Comparison of ENCODE assay signal across 13 mouse cellular contexts in the genomic region with DNA sequence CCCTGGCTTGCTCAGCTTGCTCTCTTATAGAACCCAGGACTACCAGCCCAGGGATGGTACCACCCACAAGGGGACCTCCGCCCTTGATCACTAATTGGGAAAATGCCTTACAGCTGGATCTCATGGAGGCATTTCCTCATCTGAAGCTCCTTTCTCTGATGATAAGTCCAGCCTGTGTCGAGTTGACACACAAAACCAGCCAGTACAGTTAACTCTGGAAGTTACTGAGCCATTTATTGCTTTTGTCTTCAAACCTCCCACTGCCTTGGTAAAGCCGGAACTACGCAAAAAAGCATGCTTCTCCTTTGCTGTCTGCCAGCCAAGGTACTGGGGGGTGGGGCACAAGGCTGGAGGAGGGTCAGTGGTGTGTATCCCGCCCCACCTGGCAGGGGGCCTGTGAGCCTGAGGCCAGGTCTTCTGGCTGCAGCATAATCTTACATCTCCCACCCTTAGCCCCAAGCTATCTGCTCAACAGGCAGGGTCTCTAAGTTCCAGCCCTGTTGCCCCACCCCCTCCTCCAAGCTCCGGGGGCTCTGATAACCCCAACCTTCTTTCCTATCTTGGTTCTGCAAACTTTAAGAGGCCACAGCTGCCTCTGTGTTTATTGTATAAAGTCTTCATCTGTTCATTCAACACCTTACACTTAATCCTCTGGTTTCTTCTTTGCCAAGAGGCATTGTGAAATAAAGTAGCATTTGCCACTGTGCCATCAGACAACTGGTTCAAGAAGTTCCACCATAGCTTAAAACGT. TPM values are rescaled to one million over a fixed set of nuclear protein-coding genes. Genes with fewer than 3 reads are reported as not detected.
DNase-seq lines count a peak whose midpoint lies in the region; ATAC-seq and TF ChIP-seq lines count a peak whose summit lies in the region.
"Had no signal": no experiment of that assay in that cellular context is flagged by ENCODE, and none has a peak within 500 bp of the region (broad histone marks: within the 10 kb centered on the region; RNA-seq: fewer than 3 reads in every experiment).

No protein-coding gene starts in this region.

- WGBS in forebrain, embryonic 10.5 days, result 46% methylated on average over 7 of the region's 7 CpGs
- WGBS in forebrain, postnatal 0 days, result 54% methylated on average over 7 of the region's 7 CpGs
- 55% methylated on average over 7 of the region's 7 CpGs for WGBS in stomach, embryonic 14.5 days
- WGBS in stomach, postnatal 0 days, result 51% methylated on average over 7 of the region's 7 CpGs
- 20% methylated on average over 7 of the region's 7 CpGs for WGBS in limb, embryonic 12.5 days
- 45% methylated on average over 7 of the region's 7 CpGs for WGBS in forebrain, embryonic 14.5 days

- H3K4me2 ChIP-seq in forebrain, postnatal 0 days (ENCODE audit: low read depth), result no peak overlapping the region
- H3K4me2 ChIP-seq in stomach, embryonic 14.5 days (replicated peaks; ENCODE audit: low read depth, low read length), result no peak overlapping the region
- H3K4me2 ChIP-seq in stomach, postnatal 0 days (replicated peaks; ENCODE audit: low read depth), result no peak overlapping the region
- H3K4me2 ChIP-seq in limb, embryonic 12.5 days, result no peak overlapping the region
- H3K4me2 ChIP-seq in forebrain, embryonic 14.5 days (ENCODE audit: low read length), result no peak overlapping the region
- H3K4me2 ChIP-seq: forebrain, embryonic 12.5 days; midbrain, embryonic 13.5 days had no signal

- H3K4me1 ChIP-seq in forebrain, embryonic 10.5 days, result peaks cover 31% of the 10 kb centered on the region
- H3K4me1 ChIP-seq in forebrain, postnatal 0 days (ENCODE audit: insufficient read depth), result no peaks in the 10 kb centered on the region
- H3K4me1 ChIP-seq in stomach, embryonic 14.5 days (ENCODE audit: control insufficient read depth, insufficient read depth, low read length), result 0 out of 2 replicates have a peak, but pooled peaks cover 6% of the 10 kb centered on the region
- no peaks in the 10 kb centered on the region for H3K4me1 ChIP-seq in stomach, postnatal 0 days (replicated peaks; ENCODE audit: control insufficient read depth, insufficient read depth)
- peaks cover 34% of the 10 kb centered on the region for H3K4me1 ChIP-seq in limb, embryonic 12.5 days (replicated peaks)
- no peaks in the 10 kb centered on the region for H3K4me1 ChIP-seq in forebrain, embryonic 14.5 days (ENCODE audit: control insufficient read depth, insufficient read depth, low read length)

- no peak overlapping the region for H3K9ac ChIP-seq in forebrain, postnatal 0 days
- no peak overlapping the region for H3K9ac ChIP-seq in stomach, embryonic 14.5 days (replicated peaks; ENCODE audit: low read depth, low read length)
- no peak overlapping the region for H3K9ac ChIP-seq in stomach, postnatal 0 days (ENCODE audit: low read length)
- no peak overlapping the region for H3K9ac ChIP-seq in limb, embryonic 12.5 days (replicated peaks)
- H3K9ac ChIP-seq in forebrain, embryonic 14.5 days (ENCODE audit: low read length), result no peak overlapping the region
- H3K9ac ChIP-seq: forebrain, embryonic 12.5 days; midbrain, embryonic 13.5 days had no signal

- no peaks in the 10 kb centered on the region for H3K36me3 ChIP-seq in forebrain, embryonic 10.5 days (replicated peaks)
- no peaks in the 10 kb centered on the region for H3K36me3 ChIP-seq in forebrain, postnatal 0 days (ENCODE audit: insufficient read depth)
- no peaks in the 10 kb centered on the region for H3K36me3 ChIP-seq in stomach, embryonic 14.5 days (ENCODE audit: control insufficient read depth, insufficient read depth, low read length)
- H3K36me3 ChIP-seq in stomach, postnatal 0 days (ENCODE audit: control insufficient read depth, insufficient read depth, low read length), result no peaks in the 10 kb centered on the region
- H3K36me3 ChIP-seq in limb, embryonic 12.5 days, result no peaks in the 10 kb centered on the region
- H3K36me3 ChIP-seq in forebrain, embryonic 14.5 days (ENCODE audit: control insufficient read depth, insufficient read depth, low read length), result no peaks in the 10 kb centered on the region
- H3K36me3 ChIP-seq: forebrain, embryonic 12.5 days; midbrain, embryonic 13.5 days had no signal

- no peak overlapping the region for H3K4me3 ChIP-seq in forebrain, embryonic 10.5 days
- no peak overlapping the region for H3K4me3 ChIP-seq in forebrain, postnatal 0 days (ENCODE audit: low read depth, low read length)
- no peak overlapping the region for H3K4me3 ChIP-seq in stomach, embryonic 14.5 days (ENCODE audit: low read depth, low read length)
- H3K4me3 ChIP-seq in stomach, postnatal 0 days (ENCODE audit: low read depth, low read length), result no peak overlapping the region
- no peak overlapping the region for H3K4me3 ChIP-seq in limb, embryonic 12.5 days (replicated peaks)
- H3K4me3 ChIP-seq in forebrain, embryonic 14.5 days (ENCODE audit: low read depth, low read length), result no peak overlapping the region
- H3K4me3 ChIP-seq: forebrain, embryonic 12.5 days; midbrain, embryonic 13.5 days had no signal

- H3K27me3 ChIP-seq in forebrain, embryonic 10.5 days (ENCODE audit: poor library complexity, severe bottlenecking), result no peaks in the 10 kb centered on the region
- H3K27me3 ChIP-seq in forebrain, postnatal 0 days (ENCODE audit: insufficient read depth, low read length), result no peaks in the 10 kb centered on the region
- H3K27me3 ChIP-seq in stomach, embryonic 14.5 days (ENCODE audit: control insufficient read depth, insufficient read depth, low read length), result no peaks in the 10 kb centered on the region
- no peaks in the 10 kb centered on the region for H3K27me3 ChIP-seq in stomach, postnatal 0 days (ENCODE audit: control insufficient read depth, insufficient read depth, low read length)
- H3K27me3 ChIP-seq in limb, embryonic 12.5 days, result no peaks in the 10 kb centered on the region
- no peaks in the 10 kb centered on the region for H3K27me3 ChIP-seq in forebrain, embryonic 14.5 days (replicated peaks; ENCODE audit: control insufficient read depth, insufficient read depth, low read length)
- H3K27me3 ChIP-seq: forebrain, embryonic 12.5 days; midbrain, embryonic 13.5 days had no signal

- DNase-seq in forebrain, embryonic 10.5 days (ENCODE audit: extremely low spot score, low spot score), result no peak
- DNase-seq in forebrain, postnatal 0 days, result no peak
- DNase-seq in stomach, postnatal 0 days (ENCODE audit: low spot score), result no peak
- peak; percentile 57 for DNase-seq in yolk sac, embryonic 10.5 days (ENCODE audit: low spot score)
- no peak for DNase-seq in forebrain, embryonic 14.5 days (ENCODE audit: low spot score)
- DNase-seq: cerebellum, postnatal 10 days; lung, adult 2 months had no signal

- H3K9me3 ChIP-seq in forebrain, embryonic 10.5 days, result peaks cover 4% of the 10 kb centered on the region; the same call in 1 of the 2 replicates
- H3K9me3 ChIP-seq in forebrain, postnatal 0 days (ENCODE audit: low read length), result no peaks in the 10 kb centered on the region; the same call in 1 of the 2 replicates
- H3K9me3 ChIP-seq in stomach, embryonic 14.5 days (ENCODE audit: control insufficient read depth, low read depth, low read length), result peaks cover 7% of the 10 kb centered on the region; the same call in 1 of the 2 replicates
- H3K9me3 ChIP-seq in stomach, postnatal 0 days (ENCODE audit: control insufficient read depth, low read length), result 0 out of 2 replicates have a peak, but pooled peaks cover 2% of the 10 kb centered on the region
- H3K9me3 ChIP-seq in limb, embryonic 12.5 days, result no peaks in the 10 kb centered on the region; the same call in 1 of the 2 replicates
- H3K9me3 ChIP-seq in forebrain, embryonic 14.5 days (replicated peaks; ENCODE audit: control insufficient read depth, low read length), result no peaks in the 10 kb centered on the region
- H3K9me3 ChIP-seq: forebrain, embryonic 12.5 days had no signal

- ATAC-seq in forebrain, postnatal 0 days, result no peak
- peak; percentile 43; the same call in 1 of the 2 replicates for ATAC-seq in stomach, embryonic 14.5 days (ENCODE audit: insufficient number of reproducible peaks, insufficient read depth, low FRiP score, low read depth)
- no peak for ATAC-seq in stomach, postnatal 0 days (ENCODE audit: low FRiP score, low TSS enrichment)
- ATAC-seq in limb, embryonic 12.5 days (ENCODE audit: insufficient number of reproducible peaks, insufficient read depth, low FRiP score, low TSS enrichment, low read depth), result no peak
- ATAC-seq in cerebellum, adult (ENCODE audit: insufficient number of reproducible peaks, low FRiP score, low TSS enrichment), result no peak
- no peak for ATAC-seq in forebrain, embryonic 14.5 days
- ATAC-seq: midbrain, embryonic 13.5 days had no signal

- no peak for TF ChIP-seq CTCF in forebrain, postnatal 0 days (IDR thresholded peaks at IDR 0.05; ENCODE audit: low read depth)
- no peak for TF ChIP-seq CTCF in stomach, postnatal 0 days (IDR thresholded peaks at IDR 0.05; ENCODE audit: low read depth)

- H3K27ac ChIP-seq in forebrain, embryonic 10.5 days, result peak overlapping the region; percentile 53
- H3K27ac ChIP-seq in forebrain, postnatal 0 days (ENCODE audit: low read depth, low read length), result no peak overlapping the region
- no peak overlapping the region for H3K27ac ChIP-seq in stomach, embryonic 14.5 days (ENCODE audit: low read length)
- no peak overlapping the region for H3K27ac ChIP-seq in stomach, postnatal 0 days (replicated peaks)
- H3K27ac ChIP-seq in limb, embryonic 12.5 days, result peak overlapping the region; percentile 19
- H3K27ac ChIP-seq in forebrain, embryonic 14.5 days (ENCODE audit: low read depth, low read length), result no peak overlapping the region
- H3K27ac ChIP-seq: forebrain, embryonic 12.5 days; midbrain, embryonic 13.5 days had no signal

- no peak for TF ChIP-seq EP300 in stomach, postnatal 0 days (optimal IDR thresholded peaks at IDR 0.05)

RNA-seq across cellular contexts. Expression of a gene that starts 6.1 kb away (rescaled TPM):
- 19.8 and 22.9 TPM in 2 replicates for polyA plus RNA-seq in forebrain, embryonic 10.5 days (2016; fragmentation: Nextera tagmentation; extraction: Ambion mirVana)
- total RNA-seq in forebrain, postnatal 0 days (2014; rRNA removed), result 45.0 and 47.9 TPM in 2 replicates
- polyA plus RNA-seq in forebrain, postnatal 0 days (2015; fragmentation: Nextera tagmentation; extraction: Ambion mirVana), result 18.0 and 24.0 TPM in 2 replicates
- polyA plus RNA-seq in stomach, embryonic 14.5 days (2014; fragmentation: Nextera tagmentation; extraction: Ambion mirVana), result 13.0 and 14.9 TPM in 2 replicates
- 3.4 and 4.1 TPM in 2 replicates for polyA plus RNA-seq in stomach, postnatal 0 days (2015; fragmentation: Nextera tagmentation; extraction: Ambion mirVana)
- polyA plus RNA-seq in limb, embryonic 12.5 days (2016; fragmentation: Nextera tagmentation; extraction: Ambion mirVana), result 24.7 and 29.1 TPM in 2 replicates
- polyA plus RNA-seq in forebrain, embryonic 14.5 days (2014; fragmentation: Nextera tagmentation; extraction: Ambion mirVana), result 30.6 and 34.0 TPM in 2 replicates

RNA-seq across cellular contexts. Expression of a gene that starts 59.7 kb away (rescaled TPM):
- 1.2 and 2.5 TPM in 2 replicates for polyA plus RNA-seq in forebrain, embryonic 10.5 days (2016; fragmentation: Nextera tagmentation; extraction: Ambion mirVana)
- total RNA-seq in forebrain, postnatal 0 days (2014; rRNA removed), result not detected in 2 replicates
- 2.0 and 5.7 TPM in 2 replicates for polyA plus RNA-seq in forebrain, postnatal 0 days (2015; fragmentation: Nextera tagmentation; extraction: Ambion mirVana)
- not detected in 2 replicates for polyA plus RNA-seq in stomach, embryonic 14.5 days (2014; fragmentation: Nextera tagmentation; extraction: Ambion mirVana)
- polyA plus RNA-seq in stomach, postnatal 0 days (2015; fragmentation: Nextera tagmentation; extraction: Ambion mirVana), result 0.99 TPM in 1 of 2 replicates, not detected in the other
- polyA plus RNA-seq in limb, embryonic 12.5 days (2016; fragmentation: Nextera tagmentation; extraction: Ambion mirVana), result 0.99 and 2.6 TPM in 2 replicates
- 8.4 TPM in 1 of 2 replicates, not detected in the other for polyA plus RNA-seq in forebrain, embryonic 14.5 days (2014; fragmentation: Nextera tagmentation; extraction: Ambion mirVana)
- polyA plus RNA-seq: lung, adult 2 months; urinary bladder, adult 2 months had no signal

Comparison
In these comparisons a context has a peak if more than half of its experiments do, and no peak if none do; other contexts are left out.
1. H3K27ac ChIP-seq: peak in forebrain, embryonic 10.5 days (single experiment) and limb, embryonic 12.5 days (single experiment); none in forebrain, postnatal 0 days (single experiment), stomach, embryonic 14.5 days (single experiment), stomach, postnatal 0 days (single experiment) and forebrain, embryonic 14.5 days (single experiment).